Mouse (Mus musculus): ENCODE measurements at regions not wholly inside any gene's neighbourhood (a gene's known extent, or its start where the extent isn't known, plus 50 kb on each side); places are given as distances from the start of the nearest gene placed in this dataset.

DNA sequence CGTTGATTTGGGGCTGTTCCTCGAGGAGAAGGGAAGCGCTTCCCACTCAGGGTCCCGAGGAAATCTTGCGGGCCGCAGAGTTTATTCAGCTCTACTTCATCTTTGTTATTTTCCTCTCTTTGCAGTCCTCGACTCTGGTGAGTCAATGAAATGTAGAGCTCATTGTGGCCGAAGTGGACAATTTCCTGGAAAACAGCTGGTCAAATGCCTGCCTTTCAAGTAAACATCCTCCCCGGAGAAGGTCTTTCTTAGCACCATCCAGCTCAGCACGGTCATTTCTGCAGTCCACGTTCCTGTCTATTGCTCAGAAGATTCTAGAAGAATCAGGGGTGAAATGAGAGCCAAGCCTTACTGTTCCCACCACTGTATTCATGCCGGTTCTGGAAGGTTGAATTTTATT is 133.0 kb downstream of the Bcas1 start:
- peak in 1 of 2 experiments; percentile 14 for DNase-seq

DNA sequence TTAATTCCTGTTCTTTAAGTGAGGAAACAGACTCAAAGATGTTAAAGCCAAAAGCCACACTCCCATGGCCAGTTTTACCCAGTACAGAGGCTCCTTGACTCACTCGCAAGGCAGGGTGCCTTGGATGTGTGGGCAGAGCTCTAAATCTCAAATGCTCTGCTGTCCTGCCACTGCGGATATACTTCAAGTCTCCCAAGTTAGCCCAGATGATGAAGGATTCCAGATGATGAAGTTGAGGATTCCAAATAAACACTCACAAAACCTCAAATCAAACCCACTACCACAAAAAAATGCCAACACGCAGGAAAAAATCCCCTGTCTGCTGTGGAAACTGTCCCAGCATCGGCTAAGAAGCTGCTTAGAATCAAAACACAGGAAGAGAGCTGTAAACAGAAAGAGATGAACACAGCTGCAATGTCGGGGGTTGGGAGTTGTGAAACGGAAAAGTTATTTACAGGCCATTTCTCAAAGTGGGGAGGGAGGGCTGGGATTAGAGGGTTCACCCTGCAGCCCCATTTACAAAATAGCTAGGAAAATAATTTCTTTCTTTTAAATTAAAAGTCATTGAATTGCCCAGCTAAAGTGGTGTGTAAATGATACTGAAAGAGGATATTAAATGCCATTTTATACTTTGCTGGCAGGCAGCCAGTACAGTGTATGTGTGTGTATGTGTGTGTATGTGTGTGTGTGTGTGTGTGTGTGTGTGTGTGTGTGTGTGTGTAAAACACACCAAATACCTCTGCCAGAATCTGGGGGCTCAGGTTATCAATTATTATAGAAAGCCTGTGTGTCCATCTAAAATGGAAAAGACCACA is 135.6 kb downstream of the Bcas1 start:
- DNase-seq: no peak

DNA sequence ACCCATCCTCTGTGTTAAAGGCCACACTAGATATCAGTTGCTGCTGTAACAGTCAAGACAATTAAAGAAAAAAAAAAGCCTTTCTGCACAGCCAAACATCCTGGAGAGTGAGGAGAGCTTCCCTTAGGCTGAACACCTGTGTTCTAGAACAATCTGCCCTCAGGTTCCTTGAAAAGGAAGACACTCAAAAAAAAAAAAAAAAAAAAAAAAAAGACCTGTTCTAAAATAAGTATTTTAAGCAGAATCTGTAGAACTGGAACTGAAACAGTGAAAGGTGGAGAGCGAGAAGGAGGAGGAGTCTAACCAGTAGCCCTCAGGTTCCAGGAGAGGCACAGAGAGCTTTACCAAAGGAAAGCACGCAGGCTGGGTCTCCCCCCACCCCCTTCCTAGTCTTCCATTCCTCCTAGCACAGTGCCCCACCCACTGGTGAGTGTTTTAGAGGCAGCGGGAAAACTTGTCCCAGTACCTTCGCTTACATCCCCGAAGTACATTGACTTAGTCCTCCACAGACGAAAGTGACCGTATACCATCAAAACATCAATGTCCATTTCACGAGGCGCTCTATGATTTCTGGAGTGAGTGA is 138.2 kb downstream of the Bcas1 start:
- no peak for DNase-seq

DNA sequence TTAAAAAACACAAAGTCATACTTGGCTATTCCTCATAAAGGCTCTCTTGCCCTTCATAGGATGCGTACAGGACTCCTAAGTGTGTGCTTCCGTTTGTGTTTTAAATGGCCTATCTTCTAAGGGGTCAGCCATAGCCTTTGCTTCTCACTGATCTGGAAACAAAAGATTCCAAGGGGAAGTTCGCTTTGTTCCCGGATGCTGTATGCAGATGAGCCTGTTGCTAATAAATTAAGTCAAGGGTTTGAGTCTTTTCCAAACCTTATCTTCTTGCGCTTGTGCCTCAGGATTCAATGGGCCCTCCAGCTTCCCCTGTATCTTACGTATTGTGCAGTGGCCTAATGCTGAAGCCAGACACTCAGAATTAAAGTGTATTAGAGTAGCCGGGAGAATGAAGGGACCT is 138.9 kb downstream of the Bcas1 start:
- no peak for DNase-seq

DNA sequence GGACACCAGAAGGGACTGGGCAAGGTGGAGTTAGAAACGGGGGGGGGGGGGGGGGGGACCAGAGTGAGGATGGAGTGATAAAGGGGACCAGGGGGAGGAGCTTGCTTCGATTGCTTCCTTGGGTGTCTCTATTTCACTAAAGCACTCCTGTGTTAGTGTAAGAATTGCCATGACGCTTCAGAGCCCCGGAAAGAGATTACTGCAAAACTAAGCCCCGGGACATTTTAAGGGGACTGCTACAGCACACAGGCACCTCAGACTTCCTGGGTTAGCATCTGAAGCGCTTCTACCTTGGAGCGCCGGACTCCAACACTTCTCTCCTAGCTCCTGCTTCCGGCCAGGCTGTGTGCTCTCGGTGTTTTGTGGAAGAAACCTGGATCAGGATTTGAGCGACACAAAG is 139.4 kb downstream of the Bcas1 start:
- no peak for DNase-seq

DNA sequence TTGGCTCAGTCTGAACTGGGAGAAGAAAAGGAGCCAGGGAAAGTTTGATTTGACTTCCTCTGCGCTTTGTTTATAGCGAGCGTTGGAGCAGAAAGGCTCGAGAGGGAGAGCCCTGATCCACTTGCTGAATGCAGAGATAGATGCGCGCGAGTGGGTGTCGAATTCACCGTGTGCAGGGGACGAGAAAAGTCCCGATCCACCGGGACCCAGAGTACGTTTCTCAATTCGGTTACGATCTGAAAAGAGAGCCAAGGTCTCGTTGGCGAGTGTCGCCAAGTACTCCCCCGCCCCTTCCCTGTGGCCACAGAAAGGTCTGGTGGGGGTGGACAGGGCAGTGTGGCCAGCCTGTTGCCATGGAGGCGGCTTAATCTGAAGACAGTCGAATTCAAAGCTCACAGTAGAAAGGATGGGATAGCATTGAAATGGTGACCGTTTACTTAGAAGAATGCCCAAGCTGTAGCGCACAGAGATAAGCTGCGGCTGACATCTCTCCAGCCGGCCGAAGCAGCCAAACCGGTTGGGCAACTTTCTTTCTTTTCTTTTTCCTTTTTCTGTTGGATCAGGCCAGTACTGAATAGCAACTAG is 139.5 kb upstream of the Zfp217 start:
- peak; percentile 70 to 79 for DNase-seq

DNA sequence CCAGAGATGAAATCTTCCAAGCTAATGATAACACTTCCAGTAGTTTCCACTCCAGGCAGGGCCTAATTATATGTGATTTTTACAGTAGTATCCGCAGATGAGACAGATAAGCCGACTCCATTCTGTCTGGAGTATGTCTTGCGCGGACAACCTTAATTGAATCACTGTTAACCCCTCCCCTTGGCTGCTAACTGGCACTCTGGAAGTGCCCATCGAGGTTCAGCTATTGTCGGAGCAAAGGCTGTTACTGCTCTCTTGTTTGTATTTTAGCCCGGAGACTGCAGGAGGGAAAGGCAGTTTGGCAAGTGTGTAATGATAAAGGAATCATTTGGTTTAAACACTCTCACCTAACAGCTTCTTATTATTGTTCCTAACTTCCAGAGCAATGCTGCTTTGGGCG is 138.9 kb upstream of the Zfp217 start:
- peak in 1 of 2 experiments; percentile 43 for DNase-seq

DNA sequence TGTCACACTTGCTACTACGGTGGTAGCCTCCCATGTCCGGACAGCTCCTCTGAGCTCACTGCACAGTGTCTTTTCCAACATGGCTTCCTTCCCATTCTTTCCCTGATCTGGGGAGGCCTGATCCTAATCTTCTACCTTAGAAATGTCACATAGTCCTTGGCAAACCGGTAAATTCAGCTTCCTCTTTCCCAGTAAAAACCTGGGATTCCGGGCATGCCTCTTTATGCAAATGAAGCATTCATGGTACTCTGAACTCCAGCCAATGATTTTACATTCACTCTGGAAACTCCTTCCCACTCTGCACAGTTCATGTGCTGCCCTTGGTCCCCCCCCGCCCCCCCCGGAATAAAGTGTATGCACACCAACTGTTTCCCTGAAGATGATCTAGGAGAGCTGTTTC is 134.6 kb upstream of the Zfp217 start:
- no peak for DNase-seq

DNA sequence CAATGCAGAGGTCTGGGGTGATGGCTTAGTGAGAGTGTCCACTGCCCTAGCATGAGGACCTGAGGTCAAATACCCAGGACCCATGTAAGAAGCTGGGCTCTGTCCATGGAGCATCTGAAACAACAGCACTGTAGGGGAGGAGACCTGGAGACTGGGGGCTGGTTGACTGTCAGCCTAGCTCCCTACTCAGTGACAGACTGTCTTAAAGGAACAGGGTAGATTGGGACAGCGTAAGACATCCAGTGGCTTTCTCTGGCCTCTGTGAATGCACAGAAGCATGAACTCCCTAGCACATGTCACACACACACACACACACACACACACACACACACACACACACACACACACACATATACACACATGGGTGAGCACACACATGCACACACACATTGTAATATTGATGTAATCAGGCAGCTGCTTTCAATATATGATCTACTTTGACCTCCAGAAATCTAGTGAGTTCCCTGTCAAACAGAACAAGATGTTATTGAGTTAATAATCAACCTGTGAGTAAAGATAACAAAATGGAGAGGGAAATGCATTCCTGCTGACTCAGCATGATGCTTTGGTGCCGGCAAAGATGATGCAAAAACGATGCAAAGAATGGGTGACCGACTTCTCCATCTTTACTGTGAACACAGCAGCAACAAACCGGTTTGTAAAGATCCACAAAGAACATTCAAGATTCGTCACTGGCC is 133.6 kb upstream of the Zfp217 start:
- no peak for DNase-seq

DNA sequence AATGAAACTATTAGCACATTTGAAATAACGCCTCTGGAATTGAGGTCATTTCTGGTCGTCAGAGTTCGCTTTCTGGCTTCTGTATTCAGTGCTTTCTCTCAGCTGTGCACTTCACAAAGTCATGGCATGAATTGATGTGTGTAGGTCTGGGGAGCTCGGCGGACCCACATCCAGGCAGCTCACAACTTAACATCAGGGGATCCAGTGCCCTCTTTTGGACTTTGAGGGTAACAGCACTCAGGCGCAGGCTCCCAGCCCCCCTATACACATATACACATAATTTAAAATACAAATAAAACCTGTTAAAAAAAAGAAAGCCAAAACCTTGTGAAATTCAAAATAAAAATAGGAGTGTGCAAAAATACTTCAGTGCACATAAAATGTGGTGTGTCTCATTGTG is 132.8 kb upstream of the Zfp217 start:
- DNase-seq: no peak

DNA sequence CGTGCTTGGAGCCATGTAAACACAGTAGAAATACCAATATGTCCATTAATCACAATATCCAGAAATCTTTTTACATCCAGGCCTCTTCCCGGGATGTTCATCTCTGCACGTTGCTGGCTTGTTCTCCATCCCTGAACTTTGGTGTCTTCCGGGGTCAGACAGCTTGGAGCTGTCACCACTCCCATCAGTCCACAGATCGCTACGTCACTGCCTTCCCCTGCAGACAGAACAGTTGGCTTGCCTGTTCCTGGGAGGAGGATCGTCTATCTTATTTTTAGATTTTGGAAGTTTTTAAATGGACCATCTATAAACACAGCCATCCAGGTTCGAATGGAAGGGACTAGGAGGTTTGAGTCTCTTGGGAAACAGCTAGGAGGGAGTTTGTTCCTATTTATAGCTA is 130.0 kb upstream of the Zfp217 start:
- peak; percentile 30 to 53 for DNase-seq

DNA sequence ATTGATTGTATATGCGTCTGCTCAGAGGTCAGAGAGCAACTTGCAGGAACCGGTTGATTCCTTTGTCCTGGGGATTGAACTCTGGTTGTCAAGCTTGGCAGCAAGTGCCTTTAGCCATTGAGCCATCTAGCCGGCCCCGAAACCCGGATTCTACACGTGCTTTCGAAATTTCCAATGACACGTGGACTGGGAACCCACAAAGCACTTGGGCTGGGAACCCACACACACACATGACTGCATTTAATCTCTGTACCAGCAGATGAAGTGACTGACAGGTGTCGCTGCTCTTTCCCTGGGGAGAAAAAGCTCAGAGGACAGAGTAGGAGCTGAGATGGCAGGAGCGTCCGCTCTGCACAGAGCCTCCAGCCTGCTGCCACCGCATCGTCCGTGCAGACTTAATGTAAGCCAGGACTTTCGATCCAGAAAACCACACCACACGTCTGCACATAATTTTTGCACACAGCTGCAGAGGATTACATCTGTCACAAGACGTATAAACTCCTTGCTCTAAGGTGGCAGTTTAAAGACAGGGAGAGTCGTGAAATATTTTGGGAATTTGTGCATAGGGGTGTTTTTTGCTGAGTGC is 129.4 kb upstream of the Zfp217 start:
- no peak for DNase-seq

DNA sequence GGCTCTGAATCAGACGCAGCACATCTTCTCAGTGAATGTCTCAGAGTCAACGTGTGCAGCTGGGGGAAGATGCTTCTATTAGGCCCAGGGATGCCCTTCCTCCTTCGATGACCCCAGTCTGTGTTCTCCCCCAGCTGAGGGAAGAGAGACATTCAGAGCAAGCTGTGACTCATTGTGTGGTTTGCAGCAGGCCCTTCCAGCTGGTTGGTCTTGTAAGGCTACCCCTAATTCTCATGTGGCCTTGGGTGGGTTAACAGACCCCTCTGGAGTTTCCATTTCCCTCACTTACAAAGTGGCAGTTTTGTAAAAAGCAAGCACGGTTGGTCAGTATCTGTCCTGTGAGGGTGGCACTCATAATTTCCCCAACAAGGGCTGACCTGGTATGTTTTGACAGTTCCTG is 127.8 kb upstream of the Zfp217 start:
- DNase-seq: no peak

DNA sequence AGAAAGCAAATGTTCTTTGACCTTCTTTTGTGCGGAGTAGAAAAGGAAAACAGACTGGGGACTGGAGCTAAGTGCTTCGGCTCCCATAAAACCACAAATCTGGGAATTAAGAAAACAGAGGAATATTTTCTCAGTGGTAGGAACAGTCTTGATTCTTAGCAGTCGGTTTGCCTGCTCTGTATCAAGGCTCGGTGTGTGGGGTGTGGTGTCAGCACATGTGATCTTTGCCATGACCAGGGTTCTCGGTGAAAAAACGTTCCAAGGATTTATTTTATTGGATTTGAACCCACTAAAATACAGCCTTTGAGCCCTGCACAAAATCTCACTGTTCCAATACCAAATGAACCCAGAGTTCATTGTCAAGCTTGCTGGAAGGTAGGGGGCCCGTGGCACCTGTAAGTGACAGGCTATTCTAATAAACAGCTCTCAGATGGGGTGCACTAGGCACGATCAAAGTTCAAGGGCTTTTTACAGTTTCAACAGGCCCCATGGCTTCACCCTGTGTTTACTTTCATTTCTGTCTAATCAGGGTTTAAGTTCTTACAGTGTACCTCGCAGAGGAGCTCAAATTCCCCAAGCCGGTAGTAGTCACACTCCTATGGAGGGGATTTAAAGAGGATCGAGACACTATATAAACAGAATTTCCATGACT is 122.1 kb upstream of the Zfp217 start:
- no peak for DNase-seq

DNA sequence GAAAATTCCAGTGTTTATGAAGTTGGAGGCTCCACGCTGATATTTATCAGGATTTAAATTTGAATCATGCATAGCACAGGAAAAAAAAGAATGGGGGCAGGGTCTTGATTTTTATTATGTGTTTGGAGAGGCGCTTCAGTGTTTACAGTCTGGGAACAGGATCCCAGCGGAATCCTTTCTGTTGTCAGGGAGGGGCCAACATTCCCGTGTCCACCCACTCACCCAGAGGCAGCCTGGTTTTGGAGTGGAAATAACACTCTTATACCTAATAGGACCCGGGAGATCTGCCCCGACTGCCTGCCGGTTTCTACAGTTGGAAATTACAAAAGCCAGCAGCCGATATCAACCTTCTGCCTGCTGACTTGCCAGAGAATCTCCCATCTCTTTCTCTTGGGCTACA is 120.2 kb upstream of the Zfp217 start:
- peak; percentile 45 to 49 for DNase-seq

DNA sequence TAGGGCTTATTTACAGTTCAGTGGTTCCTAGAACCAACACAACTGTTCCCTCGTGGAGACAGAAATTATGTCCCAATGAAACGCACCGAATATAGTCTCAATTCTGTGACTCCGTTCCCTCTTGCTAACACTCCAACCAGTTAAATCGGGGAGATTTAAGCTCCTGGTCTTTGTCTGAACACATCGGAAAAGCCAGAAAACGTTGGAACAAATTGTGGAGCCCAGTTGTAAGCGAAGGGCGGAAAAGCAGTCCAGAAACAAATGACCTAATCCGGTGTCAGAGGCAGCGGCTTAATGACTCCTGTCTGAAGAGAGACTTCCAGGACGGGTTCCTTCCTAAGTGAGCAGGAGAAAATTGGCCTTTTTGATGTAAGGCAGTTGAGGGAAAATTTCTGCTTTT is 119.2 kb upstream of the Zfp217 start:
- DNase-seq: peak; percentile 33 to 59

DNA sequence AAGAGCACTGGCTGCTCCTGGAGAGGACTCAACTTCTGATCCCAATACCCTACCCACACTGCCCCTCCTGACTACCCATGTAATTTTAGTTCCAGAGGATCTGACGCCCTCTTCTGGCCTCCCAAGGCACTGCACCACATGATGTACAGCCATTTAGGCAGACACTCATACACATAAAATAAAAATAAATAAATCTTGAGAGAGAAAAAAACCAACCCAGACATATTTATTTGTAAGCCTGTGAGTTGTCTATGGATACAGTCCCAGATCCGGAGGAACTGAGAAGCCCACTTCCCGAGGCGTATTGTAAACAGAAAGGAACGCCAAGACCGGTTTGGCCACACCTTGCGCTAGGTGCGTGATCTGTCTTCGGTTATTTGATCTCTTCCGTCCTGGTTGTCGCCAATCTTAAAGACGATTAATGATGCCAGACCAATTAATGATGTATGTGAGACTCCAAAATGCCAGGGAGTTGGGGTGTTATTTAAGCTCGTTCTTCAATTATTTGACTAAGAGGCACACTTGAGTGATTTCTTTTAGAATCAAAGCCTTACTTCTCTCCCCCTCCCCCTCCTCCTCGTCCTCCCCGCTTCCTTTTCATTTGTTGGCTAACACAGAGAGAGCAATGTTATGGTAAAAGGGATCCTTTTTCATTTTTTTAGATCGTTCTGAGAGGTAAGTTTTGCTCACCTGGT is 118.7 kb upstream of the Zfp217 start:
- no peak for DNase-seq

DNA sequence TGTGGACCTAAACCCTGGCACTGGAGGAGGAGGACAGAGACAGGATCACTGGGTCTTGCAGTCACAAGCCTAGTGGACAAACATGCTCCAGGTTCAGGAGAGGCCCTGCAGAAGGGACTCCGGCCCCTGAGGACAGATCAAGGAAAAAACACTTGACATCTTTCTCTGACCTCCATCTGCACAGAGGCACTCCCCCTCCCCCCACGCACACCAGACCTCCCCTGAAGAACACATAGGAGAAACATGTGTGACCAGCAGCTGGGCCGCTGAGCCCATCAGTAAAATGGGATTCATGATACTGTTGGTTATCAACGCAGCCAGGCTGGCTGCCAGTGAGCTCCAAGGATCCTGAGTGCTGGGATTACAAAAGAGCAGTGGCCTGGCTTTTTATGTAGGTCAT is 115.7 kb upstream of the Zfp217 start:
- no peak for DNase-seq

DNA sequence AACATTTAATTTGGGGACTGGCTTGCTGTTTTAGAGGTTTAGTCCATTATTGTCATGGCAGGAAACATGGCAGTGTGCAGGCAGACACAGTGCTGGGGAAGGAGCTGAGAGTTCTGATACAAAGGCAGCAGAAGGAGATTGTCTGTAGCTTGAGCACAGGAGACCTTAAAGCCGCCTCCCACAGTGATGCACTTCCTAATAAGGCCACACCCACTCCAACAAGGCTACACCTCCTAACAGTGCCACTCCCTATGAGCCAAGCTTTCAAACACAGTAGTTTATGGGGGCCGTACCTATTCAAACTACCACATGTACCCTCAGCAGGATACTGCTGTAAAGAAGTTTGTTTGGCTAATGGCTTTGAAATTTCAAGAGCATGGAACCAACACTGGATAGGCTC is 113.3 kb upstream of the Zfp217 start:
- DNase-seq: no peak

DNA sequence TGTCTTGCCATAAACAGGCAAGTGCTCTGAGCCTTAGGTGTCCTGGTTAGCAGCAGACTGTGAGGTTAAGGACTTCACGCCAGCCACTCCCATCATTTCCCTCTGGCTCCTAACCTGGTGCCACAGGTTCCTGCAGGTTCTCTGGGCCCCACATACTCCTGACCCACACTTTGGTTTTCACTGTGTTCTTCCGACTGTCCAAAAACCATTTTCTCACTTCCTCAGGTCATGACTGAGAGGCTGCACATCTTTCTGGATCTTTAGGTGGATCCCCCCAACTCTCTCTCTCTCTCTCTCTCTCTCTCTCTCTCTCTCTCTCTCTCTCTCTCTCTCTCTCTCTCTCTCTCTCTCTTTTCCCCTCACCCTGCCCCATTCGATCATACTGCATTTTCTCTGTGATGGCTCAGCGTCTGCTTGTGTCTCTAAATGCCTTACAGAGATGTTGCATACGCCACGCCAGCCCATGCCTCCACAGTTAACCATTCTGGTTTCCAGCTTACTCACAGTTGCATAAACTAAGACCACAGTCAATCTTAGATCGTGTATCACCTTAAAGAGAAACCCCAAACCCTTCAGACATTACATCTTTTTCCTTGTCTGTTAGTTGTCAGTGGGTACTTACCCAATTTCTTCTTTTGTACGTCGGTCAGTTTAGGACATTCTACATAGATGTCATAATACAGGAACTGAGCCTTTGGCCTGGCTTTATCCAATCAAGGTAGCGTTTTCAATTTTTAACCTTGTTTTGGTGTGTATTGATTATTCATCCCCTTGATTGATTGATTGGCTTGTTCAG is 112.0 kb upstream of the Zfp217 start:
- no peak for DNase-seq

DNA sequence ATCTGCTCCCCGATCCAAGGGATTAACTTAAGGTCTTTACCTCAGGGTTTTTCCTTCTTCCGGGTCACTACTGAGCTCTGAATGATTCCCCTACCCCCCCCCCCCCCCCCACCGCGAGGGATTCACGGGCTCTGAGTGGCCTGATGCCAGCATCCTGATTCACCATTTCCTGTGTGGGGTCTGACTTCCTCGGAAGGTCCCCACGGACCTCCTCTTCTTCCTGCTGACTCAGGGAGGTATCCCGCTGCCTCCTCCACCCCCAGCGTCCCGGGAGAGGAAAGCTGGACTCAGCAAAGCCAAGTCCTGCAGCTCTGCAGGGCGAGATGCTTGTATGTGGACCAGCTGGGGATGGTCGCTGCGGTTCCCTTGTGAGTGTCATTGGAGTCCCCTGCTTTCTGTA is 110.5 kb upstream of the Zfp217 start:
- DNase-seq: peak; percentile 47 to 66

Data from heart, adult 18-20 months (tissue).